Mouse (Mus musculus) heart, postnatal 4 days (tissue): ENCODE data around the gene Myf5. TPM values are rescaled to one million over a fixed set of nuclear protein-coding genes. Genes with fewer than 3 reads are reported as not detected.

Experiments used
- DNase-seq: peaks from one replicate; pipeline ENCODE4 v3.0.0; 2021
- total RNA-seq, 2 experiments: library from RNA; stranded (reverse); gene quantifications; 2 replicates each; pipeline ENCODE4 v1.2.3; 2021

Myf5 gene
- not detected for total RNA-seq

GRCm38 (mm10) chr10:107485870-107486269 is at the start of gene Myf5:
Myf5 (minus strand) TSS chr10:107486134.
- no peak for DNase-seq

- DNase-seq: no peak
These were observed 42.8 kb upstream of the Myf5 start for GRCm38 (mm10) chr10:107528758-107529157.

GRCm38 (mm10) chr10:107519216-107519615 is 33.3 kb upstream of the Myf5 start:
- no peak for DNase-seq

- DNase-seq: no peak
These were observed 30.7 kb upstream of the Myf5 start for GRCm38 (mm10) chr10:107516641-107517040.

- no peak for DNase-seq
These were observed 28.8 kb upstream of the Myf5 start for GRCm38 (mm10) chr10:107514735-107515134.

GRCm38 (mm10) chr10:107506397-107506796 is 20.5 kb upstream of the Myf5 start:
- DNase-seq: no peak

- no peak for DNase-seq
These were observed 17.5 kb upstream of the Myf5 start for GRCm38 (mm10) chr10:107503430-107503829.

- DNase-seq: no peak
These were observed 16.3 kb upstream of the Myf5 start for GRCm38 (mm10) chr10:107502193-107502592.

GRCm38 (mm10) chr10:107499656-107500055 is 13.7 kb upstream of the Myf5 start:
- peak; percentile 25 for DNase-seq

GRCm38 (mm10) chr10:107496402-107496801 is 10.5 kb upstream of the Myf5 start:
- no peak for DNase-seq

GRCm38 (mm10) chr10:107494568-107494967 is 8.6 kb upstream of the Myf5 start, which contains the start of gene Myf6:
Myf6 (minus strand) TSS chr10:107494737.
- no peak for DNase-seq

- no peak for DNase-seq
These were observed 7.9 kb upstream of the Myf5 start for GRCm38 (mm10) chr10:107493580-107494474.

GRCm38 (mm10) chr10:107492867-107493579 is 7.1 kb upstream of the Myf5 start:
- DNase-seq: no peak

- no peak for DNase-seq
These were observed 2.9 kb upstream of the Myf5 start for GRCm38 (mm10) chr10:107488654-107489315.

GRCm38 (mm10) chr10:107486770-107487169 is 836 bp upstream of the Myf5 start:
- DNase-seq: no peak

GRCm38 (mm10) chr10:107484050-107484449 is 1.9 kb downstream of the Myf5 start:
- no peak for DNase-seq

GRCm38 (mm10) chr10:107473497-107473896 is 12.4 kb downstream of the Myf5 start:
- no peak for DNase-seq

GRCm38 (mm10) chr10:107471712-107472111 is 14.2 kb downstream of the Myf5 start:
- DNase-seq: no peak

- DNase-seq: no peak
These were observed 18.1 kb downstream of the Myf5 start for GRCm38 (mm10) chr10:107467819-107468218.

- DNase-seq: no peak
These were observed 36.2 kb downstream of the Myf5 start for GRCm38 (mm10) chr10:107449496-107450330.

- peak; percentile 40 for DNase-seq
These were observed 43.2 kb downstream of the Myf5 start for GRCm38 (mm10) chr10:107442781-107443180.

GRCm38 (mm10) chr10:107436967-107437366 is 49.0 kb downstream of the Myf5 start:
- no peak for DNase-seq
